Mouse (Mus musculus) ES-Bruce4 (cell line): Measurements from ENCODE around the gene Sh3bp4.

ENCODE experiments used
- CTCF ChIP-seq: IDR thresholded peaks from one replicate; pipeline ENCODE4 v1.8.1; 2011; ENCODE audit warnings: low read depth, low read length
- EP300 ChIP-seq: IDR thresholded peaks from 2 replicates; pipeline ENCODE4 v1.6.1; 2011; ENCODE audit warnings: low read depth, low read length; ENCODE audit not compliant: insufficient read depth
- POLR2A ChIP-seq: IDR thresholded peaks from one replicate; pipeline ENCODE4 v1.8.1; 2011; ENCODE audit warnings: low read length; ENCODE audit not compliant: insufficient read depth

DNA sequence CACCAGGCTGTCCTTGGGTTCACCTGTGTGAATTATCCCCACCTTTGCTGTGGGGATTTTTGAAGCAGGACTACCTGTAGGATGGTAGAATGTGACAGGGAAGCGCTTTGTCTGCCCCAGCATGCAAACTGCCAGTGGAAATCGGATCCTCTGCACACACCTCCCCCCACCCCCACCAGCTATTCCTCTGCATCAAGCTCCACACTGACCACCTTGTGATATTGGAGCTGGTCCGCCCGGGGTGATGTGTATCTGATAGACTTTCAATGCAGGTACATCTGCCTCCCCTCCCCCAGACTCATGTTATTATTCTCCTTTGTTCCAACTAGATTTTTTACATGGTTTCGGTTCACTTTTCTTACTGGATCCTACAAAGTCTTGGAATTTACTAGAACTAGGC lies 21.8 kb downstream of the Sh3bp4 start:
- TF ChIP-seq CTCF (no peak), POLR2A (no peak), EP300 (peak; percentile 75)
